Mouse (Mus musculus) myocyte (in vitro differentiated cells): ENCODE results near the gene 9130213A22Rik. TPM values are rescaled to one million over a fixed set of nuclear protein-coding genes. Genes with fewer than 3 reads are reported as not detected.

ENCODE experiments used
- H3K27me3 ChIP-seq: one replicate; pipeline ENCODE4 v1.6.1; 2011; ENCODE audit not compliant: control insufficient read depth, insufficient read depth, insufficient read length
- H3K36me3 ChIP-seq: one replicate; pipeline ENCODE4 v1.6.1; 2011; ENCODE audit not compliant: control insufficient read depth, insufficient read depth
- H3K4me2 ChIP-seq: one replicate; pipeline ENCODE4 v1.6.1; 2011; ENCODE audit warnings: low read depth, control low read depth
- H3K4me3 ChIP-seq: one replicate; pipeline ENCODE4 v1.5.1; 2011; ENCODE audit warnings: mild to moderate bottlenecking, control low read depth, moderate library complexity
- H3K79me2 ChIP-seq: one replicate; pipeline ENCODE4 v1.6.1; 2011; ENCODE audit not compliant: control insufficient read depth, insufficient read depth
- H3ac ChIP-seq: one replicate; pipeline ENCODE4 v1.6.1; 2011; ENCODE audit not compliant: control insufficient read depth, insufficient read length
- CEBPB ChIP-seq: IDR thresholded peaks from 2 replicates; pipeline ENCODE4 v1.6.1; 2011; ENCODE audit warnings: mild to moderate bottlenecking, moderate library complexity; ENCODE audit not compliant: poor library complexity, insufficient read depth, severe bottlenecking
- E2F4 ChIP-seq: IDR thresholded peaks from one replicate; pipeline ENCODE4 v1.6.1; 2011; ENCODE audit warnings: mild to moderate bottlenecking, control low read depth, moderate library complexity; ENCODE audit not compliant: insufficient read depth
- MAX ChIP-seq: IDR thresholded peaks from one replicate; pipeline ENCODE4 v1.6.1; 2011; ENCODE audit warnings: low read depth, mild to moderate bottlenecking, control low read depth
- MYOD1 ChIP-seq, 3 experiments: IDR thresholded peaks; one replicate each; pipeline ENCODE4 v1.6.1; 2011; ENCODE audit warnings: control low read depth in 2 of 3, low read depth in 2 of 3, mild to moderate bottlenecking in 2 of 3, moderate library complexity in 1 of 3; ENCODE audit not compliant: insufficient read length in 2 of 3, control insufficient read depth in 1 of 3
- MYOG ChIP-seq, 3 experiments: IDR thresholded peaks; one replicate each; pipeline ENCODE4 v1.6.1; 2011; ENCODE audit warnings: control low read depth in 2 of 3, low read depth in 2 of 3, mild to moderate bottlenecking in 2 of 3; ENCODE audit not compliant: insufficient read length in 2 of 3, control insufficient read depth in 1 of 3, insufficient read depth in 1 of 3
- POLR2A ChIP-seq: IDR thresholded peaks from one replicate; pipeline ENCODE4 v1.6.1; 2011; ENCODE audit warnings: low read depth, mild to moderate bottlenecking, control low read depth, moderate library complexity; ENCODE audit not compliant: insufficient read length
- POLR2AphosphoS2 ChIP-seq: IDR thresholded peaks from one replicate; pipeline ENCODE4 v1.6.1; 2011; ENCODE audit warnings: low read depth, control low read depth; ENCODE audit not compliant: insufficient read length
- REST ChIP-seq: IDR thresholded peaks from one replicate; pipeline ENCODE4 v1.6.1; 2011; ENCODE audit warnings: mild to moderate bottlenecking, control low read depth, moderate library complexity; ENCODE audit not compliant: insufficient read depth, insufficient read length
- TCF12 ChIP-seq: IDR thresholded peaks from one replicate; pipeline ENCODE4 v1.6.1; 2011; ENCODE audit warnings: mild to moderate bottlenecking, control low read depth; ENCODE audit not compliant: poor library complexity, insufficient read depth, severe bottlenecking
- TCF3 ChIP-seq: IDR thresholded peaks from one replicate; pipeline ENCODE4 v1.6.1; 2011; ENCODE audit warnings: low read depth, control low read depth; ENCODE audit not compliant: insufficient read length
- USF1 ChIP-seq: IDR thresholded peaks from one replicate; pipeline ENCODE4 v1.6.1; 2011; ENCODE audit warnings: low read depth, mild to moderate bottlenecking, control low read depth, moderate library complexity
- polyA plus RNA-seq: library from polyadenylated mRNA; unstranded; fragments of >200 nt; fragmentation: generic; extraction: Trizol; gene quantifications from one replicate; pipeline ENCODE4 v1.2.1, GENCODE M21; 2012; ENCODE audit warnings: missing spikeins

The 9130213A22Rik gene
- polyA plus RNA-seq, 1 experiment = 0.78 TPM

GRCm38 (mm10) chr11:69123693-69124497 lies 1.5 kb upstream of the 9130213A22Rik start:
- Histone ChIP-seq H3K4me3 (peak overlapping the region; percentile 68), H3K27me3 (no peaks in the 10 kb centered on the region), H3K4me2 (peak overlapping the region; percentile 82), H3ac (peak overlapping the region; percentile 82), H3K36me3 (no peaks in the 10 kb centered on the region), H3K79me2 (no peaks in the 10 kb centered on the region)
- TF ChIP-seq E2F4 = peak; percentile 42
- no peak for TF ChIP-seq MAX

DNA sequence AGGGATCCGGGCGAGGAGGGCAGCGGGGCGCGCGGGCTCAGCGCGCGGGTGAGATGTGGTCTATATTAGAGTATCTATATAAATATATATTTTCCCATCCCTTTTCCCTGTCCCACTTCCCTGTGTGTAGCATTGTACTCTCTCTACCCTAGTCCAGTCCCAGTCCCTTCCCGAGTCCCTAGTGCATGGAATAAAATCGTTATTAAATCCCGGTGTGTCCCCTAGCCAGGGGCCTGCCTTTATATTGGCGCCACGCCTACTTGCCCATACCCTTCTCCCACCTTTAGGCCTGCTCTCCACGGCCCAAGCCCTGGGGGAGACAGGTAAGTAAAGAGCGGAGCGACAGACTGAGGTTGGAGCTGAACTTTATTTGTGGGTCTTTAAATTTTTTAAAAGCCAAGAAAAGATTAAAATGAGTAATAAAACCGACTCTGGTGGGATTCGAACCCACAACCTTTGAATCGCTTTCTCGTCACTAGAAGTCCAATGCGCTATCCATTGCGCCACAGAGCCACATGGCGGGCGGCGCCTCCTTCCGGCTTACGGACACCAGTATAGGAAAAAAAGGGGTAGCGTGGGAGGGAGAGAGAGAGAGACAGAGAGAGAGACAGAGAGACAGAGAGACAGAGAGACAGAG lies 785 bp upstream of the 9130213A22Rik start:
- no peaks in the 10 kb centered on the region for H3K36me3 ChIP-seq
- TF ChIP-seq E2F4 = no peak
- peak; percentile 40 for TF ChIP-seq USF1
- TF ChIP-seq CEBPB = peak; percentile 39; the same call in 1 of the 2 replicates
- TF ChIP-seq POLR2AphosphoS2 = no peak
- H3K27me3 ChIP-seq = no peaks in the 10 kb centered on the region
- peak overlapping the region; percentile 68 for H3K4me3 ChIP-seq
- no peaks in the 10 kb centered on the region for H3K79me2 ChIP-seq
- peak overlapping the region; percentile 82 for H3K4me2 ChIP-seq
- H3ac ChIP-seq = peak overlapping the region; percentile 82

- no peaks in the 10 kb centered on the region for H3K79me2 ChIP-seq
- H3K27me3 ChIP-seq = no peaks in the 10 kb centered on the region
- H3K4me2 ChIP-seq = peak overlapping the region; percentile 99
- no peaks in the 10 kb centered on the region for H3K36me3 ChIP-seq
- TF ChIP-seq POLR2AphosphoS2 (no peak), MAX (no peak), E2F4 (no peak), MYOG (IDR thresholded peaks at IDR 0.05; ENCODE audit: control insufficient read depth in 1 of 3, insufficient read depth in 1 of 3, insufficient read length in 2 of 3, low read depth in 2 of 3) (no peak), POLR2A (no peak), CEBPB (no peak), MYOD1 (IDR thresholded peaks at IDR 0.05; ENCODE audit: control insufficient read depth in 1 of 3, insufficient read length in 2 of 3, low read depth in 2 of 3) (no peak), TCF12 (no peak), REST (no peak), TCF3 (no peak)
- H3K4me3 ChIP-seq = peak overlapping the region; percentile 68
- peak overlapping the region; percentile 82 for H3ac ChIP-seq
These were observed 551 bp downstream of the 9130213A22Rik start for GRCm38 (mm10) chr11:69121741-69122335.

DNA sequence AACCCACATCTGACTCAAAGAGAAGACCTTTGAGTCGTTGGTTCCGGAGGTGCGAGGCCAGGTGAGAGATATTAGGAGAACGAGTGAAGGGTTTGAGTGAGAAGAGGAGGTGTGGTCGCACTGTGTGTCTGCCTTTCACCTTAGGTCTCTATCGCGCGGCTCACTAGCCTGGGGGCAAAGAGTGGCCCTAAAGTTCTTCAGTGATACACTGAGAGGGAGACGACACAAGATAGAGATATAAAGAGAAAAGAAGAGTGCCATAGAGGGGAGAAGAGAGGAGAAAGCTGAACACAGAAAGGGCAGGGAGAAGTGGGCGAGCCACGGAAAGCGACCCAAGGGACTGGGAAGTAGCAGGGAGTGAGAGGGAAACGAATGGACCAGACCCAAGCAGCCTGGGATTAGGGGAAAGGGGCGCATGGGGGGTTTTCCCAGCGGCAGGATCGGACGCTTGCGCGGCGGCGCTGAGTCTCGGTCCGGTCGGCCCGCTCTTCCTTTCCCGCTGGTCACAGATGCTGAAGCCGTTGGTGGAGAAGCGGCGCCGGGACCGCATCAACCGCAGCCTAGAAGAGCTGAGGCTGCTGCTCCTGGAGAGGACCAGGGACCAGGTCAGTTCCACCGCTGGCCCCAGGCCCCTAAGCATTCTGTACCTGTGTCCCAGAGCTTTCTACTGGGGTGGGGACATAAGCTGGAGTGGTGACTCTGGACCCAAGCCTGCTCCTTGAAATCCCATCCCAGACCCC lies 1.2 kb downstream of the 9130213A22Rik start:
- H3K4me2 ChIP-seq = peak overlapping the region; percentile 99
- TF ChIP-seq MYOD1 (IDR thresholded peaks at IDR 0.05; ENCODE audit: control insufficient read depth in 1 of 3, insufficient read length in 2 of 3, low read depth in 2 of 3) (no peak), TCF12 (no peak), E2F4 (no peak), TCF3 (no peak), POLR2A (no peak), REST (no peak), MYOG (IDR thresholded peaks at IDR 0.05; ENCODE audit: control insufficient read depth in 1 of 3, insufficient read depth in 1 of 3, insufficient read length in 2 of 3, low read depth in 2 of 3) (no peak)
- peak overlapping the region; percentile 82 for H3ac ChIP-seq
- peak overlapping the region; percentile 68 for H3K4me3 ChIP-seq
- no peaks in the 10 kb centered on the region for H3K27me3 ChIP-seq
- no peaks in the 10 kb centered on the region for H3K36me3 ChIP-seq
- H3K79me2 ChIP-seq = no peaks in the 10 kb centered on the region

- Histone ChIP-seq H3K36me3 (no peaks in the 10 kb centered on the region), H3K79me2 (no peaks in the 10 kb centered on the region), H3K27me3 (no peaks in the 10 kb centered on the region), H3K4me2 (peak within 1 kb of the TSS; percentile 99), H3ac (peak within 1 kb of the TSS; percentile 82), H3K4me3 (peak within 1 kb of the TSS; percentile 68)
- TF ChIP-seq POLR2AphosphoS2 (no peak), MYOG (IDR thresholded peaks at IDR 0.05; ENCODE audit: control insufficient read depth in 1 of 3, insufficient read depth in 1 of 3, insufficient read length in 2 of 3, low read depth in 2 of 3) (no peak), MYOD1 (IDR thresholded peaks at IDR 0.05; ENCODE audit: control insufficient read depth in 1 of 3, insufficient read length in 2 of 3, low read depth in 2 of 3) (no peak)
These were observed 2.0 kb downstream of the 9130213A22Rik start, which contains the start of gene Hes7 for GRCm38 (mm10) chr11:69120221-69121000. Gene Hes7 (plus strand): TSS chr11:69120404.
